Mouse (Mus musculus): Measurements from ENCODE around the gene Atat1. TPM values are rescaled to one million over a fixed set of nuclear protein-coding genes. Genes with fewer than 3 reads are reported as not detected.
A peak's percentile ranks its signal among the peaks of the same experiment; 100 is the strongest.

Gene Atat1
- polyA plus RNA-seq, 1 experiment from 2014 or later: 28.4 TPM

GRCm38 (mm10) chr17:35870884-35871696 is 38.8 kb downstream of the Atat1 start:
- Histone ChIP-seq H3K9ac (ENCODE audit: low read depth, low read length) (0 out of 2 replicates have a peak overlapping the region, but pooled peaks have one; percentile 78), H3K9me3 (replicated peaks; ENCODE audit: low read length) (no peaks in the 10 kb centered on the region)
- 73% methylated on average over 8 of the region's 8 CpGs for WGBS

GRCm38 (mm10) chr17:35870151-35870883 is 39.6 kb downstream of the Atat1 start:
- H3K4me1 ChIP-seq (replicated peaks; ENCODE audit: insufficient read depth, low read length): peaks cover 22% of the 10 kb centered on the region
- ATAC-seq (replicated peaks; ENCODE audit: low FRiP score, low read depth) (no peak; the same call in 1 of the 2 replicates), DNase-seq (ENCODE audit: low spot score) (peak; percentile 67)
- peak overlapping the region; percentile 61 for H3K4me3 ChIP-seq (replicated peaks; ENCODE audit: low read depth, low read length)
- TF ChIP-seq CTCF (IDR thresholded peaks at IDR 0.05; ENCODE audit: low read depth): no peak
- peak overlapping the region; percentile 78; the same call in 1 of the 2 replicates for H3K9ac ChIP-seq (ENCODE audit: low read depth, low read length)
- 43% methylated on average over 9 of the region's 9 CpGs for WGBS
- 0 out of 2 replicates have a peak, but pooled peaks cover 4% of the 10 kb centered on the region for H3K36me3 ChIP-seq (ENCODE audit: insufficient read depth, low read length)
- peak overlapping the region; percentile 96 for H3K27ac ChIP-seq
- no peaks in the 10 kb centered on the region for H3K27me3 ChIP-seq (ENCODE audit: insufficient read depth, low read length)
- H3K9me3 ChIP-seq (replicated peaks; ENCODE audit: low read length): no peaks in the 10 kb centered on the region
- H3K4me2 ChIP-seq (ENCODE audit: low read length): peak overlapping the region; percentile 94

More at GRCm38 (mm10) chr17:35870884-35871696, 38.8 kb downstream of the Atat1 start:
- Histone ChIP-seq H3K4me2 (ENCODE audit: low read length) (peak overlapping the region; percentile 94), H3K4me1 (replicated peaks; ENCODE audit: insufficient read depth, low read length) (peaks cover 22% of the 10 kb centered on the region), H3K27me3 (ENCODE audit: insufficient read depth, low read length) (no peaks in the 10 kb centered on the region), H3K27ac (peak overlapping the region; percentile 96), H3K36me3 (ENCODE audit: insufficient read depth, low read length) (0 out of 2 replicates have a peak, but pooled peaks cover 4% of the 10 kb centered on the region), H3K4me3 (replicated peaks; ENCODE audit: low read depth, low read length) (peak overlapping the region; percentile 61; the same call in 1 of the 2 replicates)
- TF ChIP-seq CTCF (IDR thresholded peaks at IDR 0.05; ENCODE audit: low read depth): peak; percentile 64
- DNase-seq (ENCODE audit: low spot score): no peak
- no peak for ATAC-seq (replicated peaks; ENCODE audit: low FRiP score, low read depth)

DNA sequence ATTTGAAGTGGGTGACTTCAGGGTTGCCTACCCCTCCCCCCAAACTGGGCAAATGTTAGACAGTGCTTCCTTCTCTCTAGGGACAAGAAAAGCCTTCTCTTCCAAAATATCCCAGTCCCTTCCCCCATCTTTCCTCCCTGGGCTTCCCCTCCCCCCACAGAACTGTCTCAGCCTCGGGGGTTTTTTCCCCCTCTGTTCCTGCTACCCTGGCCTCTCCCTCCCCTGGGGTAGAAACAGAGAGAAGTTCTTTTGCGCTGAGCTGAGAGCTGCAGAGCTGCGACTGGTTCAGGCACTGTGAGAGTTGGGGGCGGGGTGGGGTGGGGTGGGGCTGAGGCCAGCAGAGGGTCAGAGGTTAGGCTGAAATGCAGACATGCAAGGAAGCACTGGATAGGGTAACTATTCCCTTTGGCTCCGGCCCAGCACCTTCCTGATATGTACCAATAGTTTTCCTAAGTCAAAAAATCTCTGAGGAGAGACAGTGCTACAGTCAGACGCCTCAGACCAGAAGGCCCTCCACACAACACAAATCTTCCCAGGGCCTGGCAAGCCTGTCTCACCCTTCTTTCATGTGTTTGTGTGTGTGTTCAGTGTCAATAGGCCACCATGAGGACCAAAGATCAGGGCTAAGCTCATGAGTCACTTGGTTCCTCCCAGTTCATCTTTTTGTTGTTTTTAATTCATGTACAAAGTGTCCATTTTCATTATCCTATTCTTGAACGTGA is 40.4 kb downstream of the Atat1 start:
- H3K27ac ChIP-seq: peak overlapping the region; percentile 96
- no peaks in the 10 kb centered on the region for H3K27me3 ChIP-seq (ENCODE audit: insufficient read depth, low read length)
- DNase-seq (ENCODE audit: low spot score): peak; percentile 61
- peak overlapping the region; percentile 61 for H3K4me3 ChIP-seq (replicated peaks; ENCODE audit: low read depth, low read length)
- TF ChIP-seq CTCF (IDR thresholded peaks at IDR 0.05; ENCODE audit: low read depth): no peak
- 3% methylated on average over 7 of the region's 7 CpGs for WGBS
- H3K9ac ChIP-seq (ENCODE audit: low read depth, low read length): peak overlapping the region; percentile 78
- peaks cover 28% of the 10 kb centered on the region for H3K4me1 ChIP-seq (replicated peaks; ENCODE audit: insufficient read depth, low read length)
- 0 out of 2 replicates have a peak, but pooled peaks have one; percentile 4 for ATAC-seq (replicated peaks; ENCODE audit: low FRiP score, low read depth)
- peak overlapping the region; percentile 94 for H3K4me2 ChIP-seq (ENCODE audit: low read length)
- H3K36me3 ChIP-seq (ENCODE audit: insufficient read depth, low read length): 0 out of 2 replicates have a peak, but pooled peaks cover 2% of the 10 kb centered on the region
- H3K9me3 ChIP-seq (replicated peaks; ENCODE audit: low read length): no peaks in the 10 kb centered on the region

- Histone ChIP-seq H3K36me3 (ENCODE audit: insufficient read depth, low read length) (no peaks in the 10 kb centered on the region), H3K9ac (ENCODE audit: low read depth, low read length) (peak overlapping the region; percentile 78), H3K4me1 (replicated peaks; ENCODE audit: insufficient read depth, low read length) (peaks cover 30% of the 10 kb centered on the region), H3K27me3 (ENCODE audit: insufficient read depth, low read length) (no peaks in the 10 kb centered on the region), H3K4me3 (replicated peaks; ENCODE audit: low read depth, low read length) (peak overlapping the region; percentile 61), H3K9me3 (replicated peaks; ENCODE audit: low read length) (no peaks in the 10 kb centered on the region), H3K4me2 (ENCODE audit: low read length) (peak overlapping the region; percentile 94), H3K27ac (peak overlapping the region; percentile 96)
- TF ChIP-seq CTCF (IDR thresholded peaks at IDR 0.05; ENCODE audit: low read depth): no peak
- DNase-seq (ENCODE audit: low spot score) (no peak), ATAC-seq (replicated peaks; ENCODE audit: low FRiP score, low read depth) (no peak)
- 2% methylated on average over 7 of the region's 7 CpGs for WGBS
These were observed 40.9 kb downstream of the Atat1 start for GRCm38 (mm10) chr17:35868961-35869345.

- Histone ChIP-seq H3K9me3 (replicated peaks; ENCODE audit: low read length) (no peaks in the 10 kb centered on the region), H3K36me3 (ENCODE audit: insufficient read depth, low read length) (no peaks in the 10 kb centered on the region), H3K27me3 (ENCODE audit: insufficient read depth, low read length) (no peaks in the 10 kb centered on the region), H3K4me2 (ENCODE audit: low read length) (peak overlapping the region; percentile 94), H3K27ac (peak overlapping the region; percentile 96), H3K4me3 (replicated peaks; ENCODE audit: low read depth, low read length) (peak overlapping the region; percentile 61), H3K4me1 (replicated peaks; ENCODE audit: insufficient read depth, low read length) (peaks cover 28% of the 10 kb centered on the region), H3K9ac (ENCODE audit: low read depth, low read length) (peak overlapping the region; percentile 78)
- ATAC-seq (replicated peaks; ENCODE audit: low FRiP score, low read depth) (no peak), DNase-seq (ENCODE audit: low spot score) (no peak)
- no peak for TF ChIP-seq CTCF (IDR thresholded peaks at IDR 0.05; ENCODE audit: low read depth)
- WGBS: 27% methylated on average over 15 of the region's 17 CpGs
These were observed 41.6 kb downstream of the Atat1 start for GRCm38 (mm10) chr17:35868165-35868820.
